Mouse (Mus musculus) gastrocnemius, postnatal 10 days (tissue): ENCODE measurements around the gene Grin2c. TPM values are rescaled to one million over a fixed set of nuclear protein-coding genes. Genes with fewer than 3 reads are reported as not detected.

Source experiments
- microRNA-seq, 2 experiments: library from miRNA; unstranded; fragments of <30 nt; microRNA quantifications; one replicate each; pipeline ENCODE4 v1.2.0; 2021
- total RNA-seq, 2 experiments: library from RNA; stranded (reverse); gene quantifications; 2 replicates each; pipeline ENCODE4 v1.2.3; 2021

Grin2c gene
- total RNA-seq, 2 experiments from 2014 or later, result 0.05 to 0.16 TPM

Small RNA genes lying within 50 kb of the gene (microRNA-seq; reads per million reads assigned to microRNA genes)
- gene Gm25837, result 0 reads per million in 2 experiments

Other genes starting within 250 kb of the Grin2c start
- gene Cd300ld4, start 240.2 kb downstream of the Grin2c start, total RNA-seq, result under 1 TPM in 1 of 2 experiments, not detected in 1; 0.43 TPM
- 1 to 10 TPM; 1.4 to 4.7 TPM for gene Cd300ld5, start 229.5 kb downstream of the Grin2c start, total RNA-seq
- 1 to 10 TPM; 2.4 to 3.7 TPM for gene Cd300ld3, start 218.8 kb downstream of the Grin2c start, total RNA-seq
- gene Cd300e, start 205.1 kb downstream of the Grin2c start, total RNA-seq, result not detected
- gene Rab37, start 175.8 kb downstream of the Grin2c start, total RNA-seq, result under 1 TPM; 0.21 to 0.77 TPM
- gene Cd300lf, start 133.3 kb downstream of the Grin2c start, total RNA-seq, result under 1 TPM in 1 of 2 experiments, not detected in 1; 0.34 TPM
- 1 to 10 TPM; 6.5 to 8.3 TPM for gene Slc9a3r1, start 103.9 kb downstream of the Grin2c start, total RNA-seq
- gene Tmem104, start 79.8 kb downstream of the Grin2c start, total RNA-seq, result 1 to 10 TPM; 3.9 to 6.4 TPM
- gene Nat9, start 79.4 kb downstream of the Grin2c start, total RNA-seq, result 10 to 100 TPM; 13.7 to 14.8 TPM
- 1 to 10 TPM; 5.0 to 5.7 TPM for gene Fdxr, start 9.8 kb upstream of the Grin2c start, total RNA-seq
- 1 to 10 TPM in 1 of 2 experiments, under 1 TPM in 1; 0.86 to 1.1 TPM for gene Fads6, start 30.4 kb upstream of the Grin2c start, total RNA-seq
- not detected for gene Otop2, start 39.9 kb upstream of the Grin2c start, total RNA-seq
- under 1 TPM; 0.09 to 0.16 TPM for gene Ush1g, start 54.8 kb upstream of the Grin2c start, total RNA-seq
- gene Otop3, start 67.5 kb upstream of the Grin2c start, total RNA-seq, result not detected
- 1 to 10 TPM; 5.7 to 6.1 TPM for gene Hid1, start 100.5 kb upstream of the Grin2c start, total RNA-seq
- gene Cdr2l, start 114.7 kb upstream of the Grin2c start, total RNA-seq, result 10 to 100 TPM in 1 of 2 experiments, 1 to 10 TPM in 1; 9.8 to 17.0 TPM
- gene Mrpl58, start 136.5 kb upstream of the Grin2c start, total RNA-seq, result 100 to 1,000 TPM in 1 of 2 experiments, 10 to 100 TPM in 1; 89.1 to 100 TPM
- gene Atp5h, start 152.7 kb upstream of the Grin2c start, total RNA-seq, result 1,000 to 10,000 TPM; 1,026 to 1,088 TPM
- 10 to 100 TPM; 16.2 to 19.4 TPM for gene Kctd2, start 152.9 kb upstream of the Grin2c start, total RNA-seq
- not detected for gene Trim80, start 173.3 kb upstream of the Grin2c start, total RNA-seq
- gene Slc16a5, start 195.2 kb upstream of the Grin2c start, total RNA-seq, result not detected
- 1 to 10 TPM; 1.2 to 2.4 TPM for gene Armc7, start 208.4 kb upstream of the Grin2c start, total RNA-seq
- gene Nt5c, start 224.6 kb upstream of the Grin2c start, total RNA-seq, result 10 to 100 TPM; 17.3 to 19.0 TPM
- gene Jpt1, start 247.1 kb upstream of the Grin2c start, total RNA-seq, result 100 to 1,000 TPM; 132 to 134 TPM